Mouse (Mus musculus) regulatory T cell (primary cell): ENCODE measurements around the gene Txnrd1.

Experiments
- in situ Hi-C: fragments of 300-600 bp; cut with MboI, MseI; formaldehyde crosslinking; loops from one replicate; pipeline ENCODE4 v1.15.1; 2025; ENCODE audit warnings: high pct_unique_total_duplicates

The Txnrd1 gene

DNA sequence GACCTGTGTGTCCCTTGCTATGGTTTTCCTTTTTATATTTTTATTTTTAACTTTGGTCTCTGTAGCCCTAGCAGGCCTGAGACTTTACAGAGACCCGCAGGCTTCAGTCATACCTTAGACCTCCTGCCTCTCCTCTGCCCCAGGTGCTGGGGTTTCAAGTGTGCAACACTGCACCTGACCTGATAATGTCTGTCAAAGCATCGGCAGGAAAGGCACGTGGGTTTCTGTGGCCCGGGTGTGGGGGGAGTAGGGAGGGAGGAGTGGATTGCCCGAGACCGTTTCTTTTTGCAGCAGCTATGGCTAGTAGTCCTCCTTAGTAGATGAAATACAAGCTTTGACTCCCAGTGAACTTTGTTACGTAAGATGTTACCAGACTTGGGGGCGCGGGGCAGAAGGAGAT lies 15.8 kb upstream of the Txnrd1 start:
- in situ Hi-C loops, result no loop called here

DNA sequence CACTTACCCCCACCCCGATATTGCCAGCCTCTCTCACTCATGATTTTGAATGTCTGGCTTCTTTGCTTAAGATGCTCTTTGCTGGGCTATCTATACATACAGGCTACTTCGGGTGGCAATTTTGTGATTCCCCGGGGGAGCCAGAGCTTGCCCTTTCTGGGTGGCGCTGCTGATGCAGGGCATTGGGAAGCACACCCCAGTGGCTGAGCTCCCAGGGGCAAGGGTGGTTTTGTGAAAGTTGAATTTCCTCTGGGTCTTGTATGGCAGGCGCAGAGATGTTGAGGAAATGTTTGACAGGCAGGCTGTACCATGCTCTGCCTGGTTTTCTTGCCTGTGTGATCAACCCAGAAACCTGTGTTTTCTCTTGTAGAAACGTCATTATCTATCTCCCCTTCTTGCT lies 15.1 kb upstream of the Txnrd1 start:
- in situ Hi-C loops, result no loop called here

DNA sequence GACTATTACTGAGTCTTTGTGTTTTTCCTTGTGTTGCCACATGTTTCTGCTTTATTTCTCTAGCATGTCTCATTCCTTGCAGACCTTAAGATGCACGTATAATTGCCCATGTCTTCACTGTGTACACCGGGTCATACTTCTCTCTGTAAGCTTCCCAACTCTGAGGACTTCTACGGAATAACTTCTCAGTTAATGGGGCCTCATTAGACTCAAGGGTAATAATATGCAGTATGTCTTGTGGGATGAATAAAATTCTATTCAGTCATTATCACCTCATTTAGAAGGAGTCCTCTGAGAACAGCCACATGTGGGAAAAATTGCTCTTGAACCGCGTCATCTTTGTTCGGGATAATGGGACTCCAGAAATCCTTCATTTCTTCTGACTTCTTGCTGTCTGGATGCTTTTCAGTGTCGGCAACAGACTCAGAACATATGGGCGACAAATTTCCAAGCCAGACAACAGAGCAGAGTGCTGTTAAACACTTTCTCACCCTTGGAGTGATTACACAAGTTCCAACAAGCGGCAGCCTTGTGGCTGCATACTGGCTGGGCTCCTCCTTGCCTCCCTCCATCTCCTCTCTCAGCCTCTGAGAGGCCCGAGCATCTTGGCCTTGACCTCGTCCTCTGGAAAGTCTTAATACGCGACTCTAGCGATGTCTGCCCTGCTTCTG lies 10.5 kb upstream of the Txnrd1 start:
- in situ Hi-C loops, result no loop called here

DNA sequence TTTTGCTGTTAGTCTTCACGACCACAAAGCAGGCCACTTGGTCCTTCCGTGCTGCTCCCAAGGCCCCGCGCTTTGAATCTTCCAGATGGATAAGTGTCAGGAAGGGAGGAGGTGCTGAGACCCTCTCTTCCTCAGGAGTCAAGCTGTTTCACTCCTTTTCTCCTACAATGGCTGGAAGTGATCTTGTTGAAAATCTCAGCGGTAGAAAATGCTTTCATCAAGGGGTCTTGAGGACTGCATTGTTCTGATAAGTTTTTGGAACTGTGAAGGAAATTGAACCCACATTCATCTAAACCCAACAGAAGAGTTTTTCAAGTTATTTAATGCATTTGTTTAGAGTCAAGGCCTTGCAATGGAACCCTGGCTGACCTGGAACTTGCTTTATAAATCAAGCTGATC lies 10.0 kb upstream of the Txnrd1 start:
- in situ Hi-C loops, result no loop called here

DNA sequence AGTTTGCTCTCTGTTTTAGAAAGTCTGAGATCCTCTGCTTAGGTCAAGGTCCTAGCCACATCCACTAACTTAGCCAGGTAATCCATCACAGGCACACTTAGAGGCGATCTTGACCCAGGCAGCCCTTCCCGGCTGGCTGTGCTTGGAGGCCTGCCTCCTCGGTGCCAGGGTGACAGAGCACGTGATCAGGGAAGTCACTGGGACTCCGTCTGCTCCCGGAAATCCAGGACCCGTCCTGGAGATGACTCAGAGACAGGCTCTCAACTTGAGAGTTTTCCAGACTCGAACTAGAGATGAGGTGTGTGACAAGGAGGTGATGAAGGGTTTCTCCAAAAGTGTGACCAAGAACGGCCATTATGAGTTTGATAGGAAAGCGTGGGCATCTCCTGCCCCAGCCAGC lies 9.2 kb upstream of the Txnrd1 start:
- in situ Hi-C loops, result no loop called here

DNA sequence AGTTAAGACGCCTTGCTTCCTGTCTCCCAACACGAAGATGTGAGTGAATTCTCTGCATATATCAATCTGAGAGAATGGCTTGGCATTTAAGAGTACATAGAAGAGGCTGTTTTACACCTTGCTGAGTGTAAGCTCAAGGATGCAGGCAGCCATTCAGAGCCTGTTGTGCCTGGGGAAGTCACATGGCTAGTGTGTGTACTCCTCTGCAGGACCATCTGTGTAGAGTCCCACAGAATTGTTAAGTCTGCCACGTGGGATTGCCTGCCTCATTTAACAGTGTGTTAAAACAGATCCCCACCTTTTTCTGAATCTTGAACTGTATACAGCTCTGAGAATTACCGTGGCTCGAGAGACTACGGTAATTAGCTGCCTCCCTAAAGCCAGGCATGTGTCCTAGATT lies 7.2 kb upstream of the Txnrd1 start:
- in situ Hi-C loops, result no loop called here

DNA sequence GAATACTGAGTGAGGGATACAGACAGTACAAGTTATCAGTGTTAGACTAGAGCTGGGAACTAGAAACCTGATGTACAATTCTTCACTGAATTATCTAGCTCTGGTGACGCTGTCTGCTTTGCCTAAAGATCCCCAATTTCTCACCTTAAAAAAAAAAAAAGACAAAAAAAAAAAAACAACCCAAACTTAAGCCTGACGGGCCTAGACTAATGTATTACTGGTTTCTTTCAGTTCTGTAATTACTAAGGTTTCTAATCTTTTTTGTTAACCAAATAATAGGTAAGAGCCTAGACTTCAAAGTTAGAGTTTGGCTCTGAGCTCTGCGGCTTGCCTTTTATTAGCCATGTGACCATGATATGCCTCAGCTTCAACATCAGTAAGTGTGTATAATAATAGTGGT lies 2.1 kb downstream of the Txnrd1 start:
- in situ Hi-C loops, result no loop called here

DNA sequence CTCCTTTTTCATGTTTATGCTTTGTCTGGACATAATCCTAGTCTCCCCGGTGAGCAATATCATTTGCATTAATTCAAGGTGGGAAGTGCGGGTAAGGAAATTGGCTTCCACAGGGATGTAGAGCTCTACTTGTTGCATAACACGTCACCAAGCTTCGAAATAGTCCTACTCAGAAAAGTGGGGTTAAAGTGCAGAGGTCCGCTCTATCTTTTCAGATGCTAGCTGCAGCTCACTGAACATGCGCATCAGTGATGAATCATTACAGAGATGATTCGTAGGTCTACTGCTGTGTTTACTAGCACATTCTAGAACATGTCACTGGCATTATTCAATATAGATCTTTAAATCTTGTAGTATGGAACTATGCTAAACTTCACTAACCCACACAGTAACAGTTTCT lies 4.6 kb downstream of the Txnrd1 start:
- in situ Hi-C loops, result no loop called here

DNA sequence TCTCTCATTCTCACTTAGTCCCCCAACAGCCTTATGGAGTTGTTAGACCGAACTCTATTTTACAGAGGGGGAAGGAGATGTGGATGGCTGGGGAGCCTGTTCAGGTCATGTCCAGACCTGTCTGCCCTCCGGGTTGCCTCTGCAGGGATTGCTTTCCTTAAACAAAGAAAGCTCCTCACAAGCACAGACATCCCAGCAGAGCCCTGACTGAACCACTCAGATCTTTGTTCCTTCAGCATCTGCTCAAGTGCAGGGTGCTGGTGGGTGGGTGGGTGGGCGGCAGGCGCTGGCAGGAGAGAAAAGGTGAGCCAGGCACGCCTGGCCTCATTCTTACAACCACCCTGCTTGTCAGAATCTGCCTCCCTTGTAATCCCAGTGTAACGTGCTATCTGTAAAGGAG lies 10.3 kb downstream of the Txnrd1 start:
- in situ Hi-C loops, result no loop called here

DNA sequence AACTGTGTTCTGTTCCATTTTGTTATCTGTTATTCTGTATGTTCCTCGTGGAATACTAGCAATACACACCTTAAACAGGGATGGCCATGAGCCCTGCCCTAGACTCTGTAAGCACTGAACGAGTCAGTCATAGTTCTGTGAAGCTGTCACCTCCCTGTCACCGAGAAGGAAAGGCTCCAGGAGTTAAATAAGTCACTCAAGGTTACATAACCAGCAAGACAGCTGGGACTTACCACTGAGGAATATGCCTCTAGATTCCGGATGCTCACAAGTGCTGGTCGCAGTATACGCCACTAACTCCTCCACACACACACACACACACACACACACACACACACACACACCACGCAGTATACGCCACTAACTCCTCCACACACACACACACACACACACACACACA lies 11.0 kb downstream of the Txnrd1 start:
- in situ Hi-C loops, result no loop called here

DNA sequence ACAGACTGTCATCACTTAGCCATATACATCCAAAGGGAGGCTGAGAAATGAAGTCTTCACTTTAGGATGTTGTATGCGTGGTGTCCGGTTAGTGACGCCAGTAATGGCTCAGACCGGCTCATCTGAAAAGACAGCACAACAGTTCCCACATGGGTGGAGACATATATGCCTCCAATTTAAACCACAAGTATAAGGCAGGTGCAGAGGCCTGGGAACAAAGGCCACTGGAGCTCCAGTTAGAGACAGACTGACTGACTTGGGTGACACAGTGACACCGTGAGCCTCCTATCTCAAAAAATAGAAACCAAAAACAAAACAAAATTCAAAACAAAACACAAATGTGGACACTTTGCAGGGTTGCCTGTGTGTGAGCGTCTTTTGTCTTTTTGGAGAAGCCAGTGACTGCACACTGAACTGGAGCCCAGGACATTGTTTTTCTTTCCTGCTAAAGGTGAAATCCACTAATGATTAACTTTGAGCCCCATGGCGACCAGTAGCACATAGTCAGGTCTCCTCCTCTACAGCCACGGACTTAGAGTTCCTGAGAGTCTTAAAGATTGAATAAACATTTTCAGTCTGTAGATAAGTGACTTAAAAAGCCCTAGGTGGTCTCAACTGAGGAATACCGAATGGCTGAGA lies 14.2 kb downstream of the Txnrd1 start:
- in situ Hi-C loops, result no loop called here

DNA sequence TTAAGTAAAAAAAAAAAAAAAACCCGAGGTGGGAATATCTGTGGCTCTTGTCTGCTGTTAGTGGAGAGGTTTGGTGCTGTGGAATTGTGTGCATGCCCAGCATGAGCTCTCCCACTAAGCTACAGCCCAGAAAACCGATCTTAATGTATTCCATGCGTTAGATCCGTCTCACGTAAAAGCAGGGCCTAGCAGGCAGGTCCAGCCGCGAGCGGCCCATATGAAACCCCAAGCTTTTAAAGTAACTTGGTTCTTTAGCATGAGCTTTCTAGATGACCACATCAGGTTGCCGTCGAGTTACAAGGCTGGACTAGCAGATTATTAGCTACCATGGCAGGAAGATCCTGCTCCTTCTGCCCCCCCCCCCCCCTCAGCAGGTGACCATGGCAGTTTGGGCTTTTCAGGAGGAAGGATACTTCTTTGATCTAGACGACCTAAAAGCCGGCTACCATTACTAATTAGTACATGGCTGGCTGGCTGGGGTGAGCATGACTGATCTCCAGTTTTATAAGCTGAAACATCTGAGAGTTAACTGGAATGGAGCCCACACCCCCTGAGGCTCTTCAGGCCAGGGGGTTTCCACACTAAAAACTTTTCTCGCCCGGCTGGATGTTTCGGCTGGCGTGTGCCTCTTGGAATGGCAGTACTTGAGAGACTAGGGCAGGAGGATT lies 16.1 kb downstream of the Txnrd1 start:
- in situ Hi-C loops, result no loop called here

DNA sequence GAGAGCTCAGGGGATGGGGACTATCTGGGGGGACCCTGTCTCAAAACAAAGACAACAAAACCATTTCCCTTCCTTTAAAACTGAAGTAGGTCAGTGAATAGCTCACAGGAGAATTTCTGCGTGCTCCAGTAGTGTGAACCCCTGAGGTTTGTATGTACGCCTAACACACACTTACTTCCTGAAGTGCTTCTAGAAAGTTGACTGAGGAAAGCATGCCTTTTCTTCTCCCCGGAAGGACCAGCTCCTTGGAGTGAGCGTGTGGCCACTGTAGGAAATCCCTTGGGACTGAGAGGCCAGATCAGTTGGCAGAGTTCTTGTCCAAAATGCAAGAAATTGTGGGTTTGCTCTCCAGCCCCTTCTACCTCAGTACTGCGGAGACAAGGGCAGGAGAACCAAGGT lies 16.6 kb downstream of the Txnrd1 start:
- in situ Hi-C loops, result no loop called here

DNA sequence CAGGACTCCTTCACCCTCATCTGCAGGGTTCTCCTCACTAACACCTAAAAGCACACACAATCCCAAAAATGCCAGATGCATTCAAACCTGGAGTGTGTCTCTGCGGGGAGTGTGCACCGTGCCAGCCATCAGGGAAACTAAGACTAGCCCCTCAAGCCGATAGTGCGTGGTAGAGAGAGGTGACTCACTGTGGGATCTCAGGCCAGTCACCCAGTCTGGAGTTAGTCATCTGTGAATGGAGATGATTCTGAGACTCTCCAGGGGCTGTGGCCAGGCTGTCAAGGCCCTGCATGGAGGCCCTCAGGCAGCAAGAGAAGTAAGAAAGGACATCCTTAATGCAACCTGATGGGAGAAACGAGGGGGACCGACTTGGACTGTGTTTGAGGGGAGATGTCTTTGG lies 18.0 kb downstream of the Txnrd1 start:
- in situ Hi-C loops, result no loop called here

DNA sequence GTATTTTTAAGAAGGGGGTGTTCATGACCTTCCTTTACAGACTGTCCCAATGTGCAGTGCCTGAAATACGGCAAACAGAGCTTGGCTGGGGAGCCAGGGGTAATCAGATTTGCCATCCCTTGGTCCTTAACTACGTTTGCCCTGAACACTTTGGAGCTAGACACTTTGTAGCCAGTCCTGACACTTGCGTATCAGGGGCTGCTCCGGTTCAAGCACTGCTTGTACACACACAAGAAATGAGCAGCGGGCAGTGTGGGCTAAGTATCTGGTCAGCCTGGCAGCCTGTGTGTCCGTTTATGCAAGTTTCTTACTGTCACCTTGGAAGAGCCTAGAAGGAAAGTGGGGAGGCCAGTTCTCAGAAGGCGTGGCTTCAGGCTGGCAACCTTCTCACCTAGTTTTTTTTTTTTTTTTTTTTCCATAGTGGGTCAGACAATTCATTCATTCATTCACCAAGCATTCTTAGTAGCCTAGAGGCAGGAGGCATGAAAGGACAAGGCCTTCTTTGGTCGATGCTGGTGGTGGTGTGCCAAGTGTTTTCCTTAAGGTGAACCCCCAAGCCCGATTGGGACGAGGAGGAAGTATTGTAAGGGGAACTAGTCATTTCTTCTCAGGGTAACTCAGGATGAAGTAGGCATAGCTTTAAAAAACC lies 24.4 kb downstream of the Txnrd1 start:
- in situ Hi-C loops, result loop anchor here (5.0 kb wide), 1 partner anchor 46 kb away; no protein-coding TSS in a partner anchor

DNA sequence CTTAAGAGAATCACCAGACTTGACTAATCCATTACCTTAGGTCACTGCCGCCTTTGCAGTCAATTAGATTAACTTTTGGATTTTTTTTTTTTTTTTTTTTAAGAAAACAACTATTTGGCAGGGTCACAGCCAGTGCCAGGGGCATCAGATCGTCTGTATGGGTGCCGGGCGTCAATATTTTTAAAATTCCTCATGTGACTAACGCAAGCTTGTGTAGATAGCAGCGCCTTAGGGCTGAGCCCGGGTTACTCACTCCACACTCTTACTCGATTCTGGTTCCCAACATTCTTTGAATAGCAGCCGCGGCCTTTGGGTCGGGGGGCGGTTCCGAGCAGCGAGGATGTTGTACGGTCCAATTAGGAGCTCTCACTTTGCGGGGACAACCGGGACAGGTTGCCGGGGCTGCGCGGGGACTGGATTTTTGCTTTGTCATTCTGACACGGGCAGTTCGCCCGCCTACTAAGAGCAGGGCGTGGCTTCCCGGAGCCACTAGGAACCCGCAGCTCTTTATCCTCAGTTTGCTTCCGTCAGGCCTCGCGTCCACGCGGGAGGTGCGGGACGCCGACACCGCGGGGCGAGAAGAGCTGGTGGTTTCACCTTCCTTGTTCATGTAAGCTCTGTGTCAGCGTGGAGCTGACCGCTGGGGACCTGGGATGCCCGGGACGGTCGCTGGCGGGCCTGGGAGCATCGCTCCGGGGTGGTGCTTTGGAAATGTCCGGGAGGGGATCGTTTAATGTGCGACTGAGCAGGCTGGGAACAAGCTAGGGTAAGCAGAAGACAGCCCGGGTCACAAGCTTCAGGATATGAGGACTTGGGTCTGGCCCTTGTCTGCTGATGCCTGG lies 25.2 kb downstream of the Txnrd1 start:
- in situ Hi-C loops, result loop anchor here (5.0 kb wide), 1 partner anchor 47 kb away; no protein-coding TSS in a partner anchor

DNA sequence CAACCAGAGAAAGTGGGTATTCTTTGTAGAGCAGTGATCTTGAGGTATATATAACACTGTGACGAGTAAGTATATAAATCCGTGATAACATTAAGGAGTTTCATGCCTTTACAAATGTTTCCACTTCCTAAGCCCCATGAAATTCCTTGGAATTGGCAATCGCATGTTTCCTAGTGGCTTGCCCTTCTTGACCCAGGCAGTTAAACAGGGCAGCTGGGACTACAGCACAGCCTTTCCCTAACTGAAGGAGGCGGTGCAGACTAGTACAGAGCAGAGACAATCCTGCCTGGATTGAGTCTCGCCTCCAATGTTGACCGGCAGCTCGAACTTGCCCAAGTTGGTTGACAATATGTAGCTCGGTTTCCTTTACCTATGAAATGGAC lies 25.8 kb downstream of the Txnrd1 start:
- in situ Hi-C loops, result loop anchor here (5.0 kb wide), 1 partner anchor 47 kb away; no protein-coding TSS in a partner anchor

DNA sequence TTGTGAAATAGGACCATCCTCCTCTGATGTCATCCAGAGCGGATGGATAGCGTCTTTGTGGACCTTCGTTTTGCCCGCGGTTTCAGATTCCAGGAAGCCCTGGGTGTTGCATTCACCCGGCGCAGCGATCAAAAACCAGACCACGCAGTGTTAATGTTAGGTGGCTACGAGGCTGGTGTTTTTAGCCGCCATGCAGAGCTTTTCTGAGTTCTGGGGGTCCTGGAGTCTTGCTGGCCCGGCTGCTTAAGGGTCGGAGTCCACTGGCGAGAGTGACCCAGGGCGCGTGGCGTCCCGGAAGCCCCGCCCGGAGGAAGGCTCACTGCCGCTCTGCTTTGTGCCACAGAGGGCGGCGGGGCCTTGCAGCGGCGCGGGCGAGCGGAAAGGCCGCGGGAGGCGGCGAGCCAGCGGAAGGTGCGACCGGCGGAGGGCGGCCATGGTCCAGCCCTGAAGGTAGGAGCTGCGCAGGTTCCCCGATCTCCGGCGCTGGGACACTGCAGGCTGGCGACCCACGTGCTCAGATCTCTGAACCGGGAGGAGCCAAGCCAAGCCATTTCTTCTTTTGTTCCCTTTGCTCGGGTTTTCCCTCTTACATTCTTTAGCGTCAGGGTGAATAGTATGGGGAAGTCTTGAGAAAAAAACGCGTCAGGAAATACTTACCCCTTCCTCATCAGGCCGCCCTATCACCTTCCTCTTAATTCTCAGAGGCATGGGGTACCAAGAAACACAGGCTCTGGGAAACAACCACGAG lies 26.6 kb downstream of the Txnrd1 start:
- in situ Hi-C loops, result loop anchor here (10.0 kb wide), 1 partner anchor 216 kb away; no protein-coding TSS in a partner anchor

DNA sequence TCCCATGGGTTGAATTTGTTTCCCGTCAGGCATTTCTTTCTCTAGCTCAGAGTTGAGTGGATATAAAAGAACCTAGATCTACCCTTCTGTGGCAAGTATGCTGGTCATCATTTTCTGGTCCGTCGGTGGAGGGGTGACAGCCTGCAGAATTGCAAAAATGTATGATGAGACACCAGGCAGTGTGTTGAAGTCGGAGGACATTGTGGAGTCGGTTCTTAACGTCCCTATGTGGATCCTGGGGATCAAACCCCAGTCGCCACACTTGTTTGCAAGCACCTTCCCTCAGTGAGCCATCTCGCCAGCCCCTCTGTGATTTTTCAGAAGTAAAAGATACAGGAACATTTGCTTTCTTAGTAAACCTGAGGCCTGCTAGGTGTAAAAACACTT lies 27.2 kb downstream of the Txnrd1 start:
- in situ Hi-C loops, result loop anchor here (10.0 kb wide), 1 partner anchor 216 kb away; no protein-coding TSS in a partner anchor

DNA sequence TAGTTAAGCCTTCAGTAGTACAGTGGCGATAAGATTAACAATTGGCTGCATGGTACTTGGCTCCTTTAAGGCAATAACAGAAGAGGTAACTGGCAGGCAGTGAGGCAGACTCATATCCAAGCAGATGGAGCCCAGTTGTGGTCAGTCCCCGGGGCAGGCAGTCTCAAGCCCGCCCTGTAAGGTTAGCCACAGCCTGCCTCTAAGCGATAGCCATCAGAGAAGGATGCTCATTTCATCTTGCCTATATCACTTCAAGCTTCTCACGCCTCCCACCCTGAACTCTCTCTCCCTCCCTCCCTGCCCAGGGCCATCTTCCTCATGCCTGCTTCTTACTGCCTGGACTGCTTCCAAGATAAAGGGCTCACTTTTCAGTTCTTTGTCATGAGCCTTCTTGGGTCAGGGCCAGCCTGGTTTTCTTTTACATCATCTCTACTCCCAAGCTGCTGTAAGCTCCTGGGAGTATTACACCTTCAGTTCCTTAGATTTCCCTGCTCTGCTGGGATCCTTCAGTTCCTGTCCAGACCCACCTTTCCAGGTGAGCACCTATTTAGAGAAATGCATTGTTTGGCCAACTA lies 29.4 kb downstream of the Txnrd1 start:
- in situ Hi-C loops, result loop anchor here (10.0 kb wide), 1 partner anchor 218 kb away; no protein-coding TSS in a partner anchor
